Mouse (Mus musculus): ENCODE results near the gene Phlpp1.

DNA sequence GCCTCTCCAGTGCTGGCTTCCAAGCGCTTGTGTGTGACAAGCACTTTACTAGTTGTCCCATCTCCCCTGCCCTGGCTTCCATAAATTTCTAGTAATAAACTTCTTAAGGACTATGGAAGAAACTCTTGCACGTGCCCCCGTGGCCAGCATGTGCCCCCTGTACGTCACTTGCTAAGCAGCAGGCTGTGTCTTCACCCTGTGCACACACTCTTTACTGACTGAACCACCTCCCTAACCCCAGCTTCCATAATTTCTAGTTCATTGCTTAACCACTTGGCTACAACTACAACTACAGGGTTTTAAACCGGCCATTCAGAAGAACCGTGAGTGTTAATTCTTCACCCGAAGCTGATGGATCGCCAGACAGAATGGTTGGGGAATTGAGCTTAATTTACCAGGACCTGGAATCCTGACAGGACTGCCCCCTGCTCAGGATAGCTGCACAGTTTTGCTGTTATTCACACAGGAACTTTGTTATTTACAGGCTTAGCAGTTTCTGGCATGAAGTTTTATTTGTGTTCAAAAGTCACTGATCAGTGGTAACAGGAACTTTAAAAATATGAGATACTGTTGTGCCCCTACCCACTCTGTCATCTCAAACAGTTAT lies 21.4 kb downstream of the Phlpp1 start:
- TF ChIP-seq CTCF (IDR thresholded peaks at IDR 0.05; ENCODE audit: low read depth) (no peak), EP300 (optimal IDR thresholded peaks at IDR 0.05) (no peak)
